Mouse (Mus musculus): ENCODE data around the gene Bcl7c. TPM values are rescaled to one million over a fixed set of nuclear protein-coding genes. Genes with fewer than 3 reads are reported as not detected.
"Not testable (repeated sequence)": the region's sequence is repeated elsewhere in the genome, so short reads cannot be mapped to it uniquely, and the experiment has no call there.

Gene Bcl7c
- polyA plus RNA-seq, 1 experiment from 2014 or later: 41.7 TPM

DNA sequence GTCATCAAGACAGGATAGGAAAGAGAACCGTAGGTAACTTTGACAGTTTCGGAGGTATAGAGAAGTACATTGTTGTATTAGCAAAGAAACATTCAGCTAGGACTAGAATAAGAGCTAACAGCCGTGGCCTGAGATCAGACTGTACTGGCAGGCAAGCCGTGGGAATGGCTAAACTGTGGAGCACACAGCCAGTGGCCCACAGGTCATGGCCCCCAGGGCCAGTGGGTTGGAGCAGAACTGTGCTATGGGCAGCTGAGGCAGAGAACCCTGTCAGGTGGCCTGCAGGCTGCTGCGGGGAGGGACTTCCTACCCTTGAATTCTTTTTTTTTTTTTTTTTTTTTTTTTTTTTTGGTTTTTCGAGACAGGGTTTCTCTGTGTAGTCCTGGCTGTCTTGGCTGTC, 59.5 kb downstream of the Bcl7c start:
- no peak overlapping the region for H3K4me2 ChIP-seq (ENCODE audit: low read length)
- no peaks in the 10 kb centered on the region for H3K27me3 ChIP-seq (ENCODE audit: control insufficient read depth, insufficient read depth, low read depth, low read length)
- WGBS: 89% methylated on average over 6 of the region's 6 CpGs
- H3K9ac ChIP-seq (ENCODE audit: low read depth, low read length): no peak overlapping the region
- H3K27ac ChIP-seq (ENCODE audit: low read length): no peak overlapping the region
- no peak for ATAC-seq
- H3K4me1 ChIP-seq (ENCODE audit: control insufficient read depth, insufficient read depth, low read length): peaks cover 2% of the 10 kb centered on the region; the same call in 1 of the 2 replicates
- H3K4me3 ChIP-seq (ENCODE audit: low read depth, low read length): no peak overlapping the region
- no peaks in the 10 kb centered on the region for H3K36me3 ChIP-seq (ENCODE audit: control insufficient read depth, insufficient read depth, low read length)
- no peaks in the 10 kb centered on the region for H3K9me3 ChIP-seq (replicated peaks; ENCODE audit: control insufficient read depth, low read length, poor library complexity, severe bottlenecking)

GRCm38 (mm10) chr7:127648516-127649201, 60.1 kb downstream of the Bcl7c start:
- Histone ChIP-seq H3K9ac (ENCODE audit: low read depth, low read length) (no peak overlapping the region), H3K36me3 (ENCODE audit: control insufficient read depth, insufficient read depth, low read length) (no peaks in the 10 kb centered on the region), H3K4me3 (ENCODE audit: low read depth, low read length) (no peak overlapping the region), H3K27ac (ENCODE audit: low read length) (no peak overlapping the region), H3K4me1 (ENCODE audit: control insufficient read depth, insufficient read depth, low read length) (peaks cover 2% of the 10 kb centered on the region; the same call in 1 of the 2 replicates), H3K27me3 (ENCODE audit: control insufficient read depth, insufficient read depth, low read depth, low read length) (no peaks in the 10 kb centered on the region), H3K4me2 (ENCODE audit: low read length) (no peak overlapping the region), H3K9me3 (replicated peaks; ENCODE audit: control insufficient read depth, low read length, poor library complexity, severe bottlenecking) (no peaks in the 10 kb centered on the region)
- no peak for ATAC-seq
- WGBS: 82% methylated on average over 4 of the region's 4 CpGs

DNA sequence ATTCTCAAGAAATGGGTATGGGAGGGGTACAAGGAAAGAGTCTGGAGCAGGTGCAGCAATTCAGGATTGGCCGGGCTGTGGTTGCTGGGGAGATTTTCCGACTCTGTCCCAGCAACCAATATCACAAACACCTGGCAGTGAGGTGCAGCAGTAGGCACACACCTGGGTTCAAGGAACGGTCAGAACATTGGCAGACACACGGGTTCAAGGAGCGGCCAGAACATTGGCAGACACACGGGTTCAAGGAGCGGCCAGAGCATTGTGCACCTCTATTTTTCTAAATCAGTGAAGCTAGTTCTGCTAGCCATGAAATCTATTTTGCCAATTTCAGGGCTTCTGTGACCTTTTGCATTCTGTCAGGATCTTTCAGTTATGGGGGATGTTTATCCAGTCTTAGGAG, 61.2 kb downstream of the Bcl7c start:
- not testable (repeated sequence) for H3K4me1 ChIP-seq (ENCODE audit: control insufficient read depth, insufficient read depth, low read length); H3K27me3 ChIP-seq (ENCODE audit: control insufficient read depth, insufficient read depth, low read depth, low read length); H3K27ac ChIP-seq (ENCODE audit: low read length); ATAC-seq; H3K4me2 ChIP-seq (ENCODE audit: low read length); H3K4me3 ChIP-seq (ENCODE audit: low read depth, low read length); H3K36me3 ChIP-seq (ENCODE audit: control insufficient read depth, insufficient read depth, low read length); H3K9ac ChIP-seq (ENCODE audit: low read depth, low read length); H3K9me3 ChIP-seq (replicated peaks; ENCODE audit: control insufficient read depth, low read length, poor library complexity, severe bottlenecking)
- 90% methylated on average over 7 of the region's 7 CpGs for WGBS

DNA sequence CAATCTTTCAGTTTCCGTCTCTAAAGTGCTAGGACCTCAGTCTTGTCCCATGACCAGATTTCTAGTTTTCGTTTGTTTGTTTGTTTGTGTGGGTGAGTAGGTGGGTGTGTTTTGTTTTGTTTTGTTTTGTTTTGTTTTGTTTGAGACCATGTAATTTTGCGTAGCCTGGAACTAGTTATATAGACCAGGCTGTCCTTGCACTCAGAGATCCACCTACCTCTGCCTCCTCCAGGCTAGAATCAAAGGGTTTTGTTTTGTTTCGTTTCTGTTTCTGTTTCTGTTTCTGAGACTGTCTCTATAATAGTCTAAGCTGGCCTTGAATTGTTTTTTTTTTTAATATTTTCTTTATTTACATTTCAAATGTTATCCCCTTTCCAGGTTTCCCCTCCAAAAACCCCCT, 62.4 kb downstream of the Bcl7c start:
- WGBS: 94% methylated on average over 4 of the region's 4 CpGs
- Histone ChIP-seq H3K4me2 (ENCODE audit: low read length) (no peak overlapping the region), H3K27me3 (ENCODE audit: control insufficient read depth, insufficient read depth, low read depth, low read length) (no peaks in the 10 kb centered on the region), H3K4me1 (ENCODE audit: control insufficient read depth, insufficient read depth, low read length) (no peaks in the 10 kb centered on the region), H3K9me3 (replicated peaks; ENCODE audit: control insufficient read depth, low read length, poor library complexity, severe bottlenecking) (no peaks in the 10 kb centered on the region), H3K4me3 (ENCODE audit: low read depth, low read length) (no peak overlapping the region), H3K9ac (ENCODE audit: low read depth, low read length) (no peak overlapping the region), H3K27ac (ENCODE audit: low read length) (no peak overlapping the region), H3K36me3 (ENCODE audit: control insufficient read depth, insufficient read depth, low read length) (no peaks in the 10 kb centered on the region)
- ATAC-seq: no peak

- Histone ChIP-seq H3K27ac (ENCODE audit: low read length) (no peak overlapping the region), H3K9me3 (replicated peaks; ENCODE audit: control insufficient read depth, low read length, poor library complexity, severe bottlenecking) (no peaks in the 10 kb centered on the region), H3K9ac (ENCODE audit: low read depth, low read length) (no peak overlapping the region), H3K4me1 (ENCODE audit: control insufficient read depth, insufficient read depth, low read length) (peaks cover 4% of the 10 kb centered on the region; the same call in 1 of the 2 replicates), H3K36me3 (ENCODE audit: control insufficient read depth, insufficient read depth, low read length) (no peaks in the 10 kb centered on the region), H3K4me2 (ENCODE audit: low read length) (no peak overlapping the region), H3K27me3 (ENCODE audit: control insufficient read depth, insufficient read depth, low read depth, low read length) (no peaks in the 10 kb centered on the region), H3K4me3 (ENCODE audit: low read depth, low read length) (no peak overlapping the region)
- ATAC-seq: no peak
- WGBS: 66% methylated on average over 4 of the region's 4 CpGs
Observed at GRCm38 (mm10) chr7:127642254-127642653, 66.5 kb downstream of the Bcl7c start.

- WGBS: 58% methylated on average over 4 of the region's 4 CpGs
- H3K9me3 ChIP-seq (replicated peaks; ENCODE audit: control insufficient read depth, low read length, poor library complexity, severe bottlenecking): no peaks in the 10 kb centered on the region
Observed at GRCm38 (mm10) chr7:127641260-127641659, 67.5 kb downstream of the Bcl7c start.

DNA sequence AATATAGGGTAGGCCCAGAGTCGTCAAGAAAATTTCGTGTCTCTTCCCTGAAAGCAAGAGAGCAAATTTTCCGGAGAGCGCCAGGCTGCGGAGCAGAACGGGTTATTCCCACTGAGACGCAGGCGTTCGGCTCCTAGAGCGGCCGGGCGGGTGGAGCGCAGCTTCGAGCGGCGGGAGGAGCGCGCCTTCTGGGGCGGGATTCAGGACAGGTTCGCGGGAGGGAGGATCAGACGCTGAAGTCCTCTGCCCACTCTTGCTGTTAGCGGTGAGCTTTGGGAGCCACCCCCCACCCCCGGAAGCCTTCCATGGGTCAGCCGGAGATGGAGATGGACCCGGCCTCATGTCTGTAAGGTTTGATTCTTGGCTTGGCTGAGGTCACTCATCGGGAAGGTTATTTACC, 71.8 kb downstream of the Bcl7c start:
- ATAC-seq: peak; percentile 78; the same call in 1 of the 2 replicates
- 0% methylated on average over 27 of the region's 27 CpGs for WGBS
- H3K4me3 ChIP-seq (ENCODE audit: low read depth, low read length): peak overlapping the region; percentile 64
- H3K4me2 ChIP-seq (ENCODE audit: low read length): peak overlapping the region; percentile 79
- peak overlapping the region; percentile 47 for H3K27ac ChIP-seq (ENCODE audit: low read length)
- no peaks in the 10 kb centered on the region for H3K9me3 ChIP-seq (replicated peaks; ENCODE audit: control insufficient read depth, low read length, poor library complexity, severe bottlenecking)
- H3K36me3 ChIP-seq (ENCODE audit: control insufficient read depth, insufficient read depth, low read length): no peaks in the 10 kb centered on the region
- H3K9ac ChIP-seq (ENCODE audit: low read depth, low read length): peak overlapping the region; percentile 82
- no peaks in the 10 kb centered on the region for H3K27me3 ChIP-seq (ENCODE audit: control insufficient read depth, insufficient read depth, low read depth, low read length)
- peaks cover 6% of the 10 kb centered on the region for H3K4me1 ChIP-seq (ENCODE audit: control insufficient read depth, insufficient read depth, low read length)

More at GRCm38 (mm10) chr7:127641260-127641659, 67.5 kb downstream of the Bcl7c start:
- Histone ChIP-seq H3K27ac (ENCODE audit: low read length) (no peak overlapping the region), H3K27me3 (ENCODE audit: control insufficient read depth, insufficient read depth, low read depth, low read length) (no peaks in the 10 kb centered on the region), H3K4me3 (ENCODE audit: low read depth, low read length) (no peak overlapping the region), H3K9ac (ENCODE audit: low read depth, low read length) (no peak overlapping the region), H3K36me3 (ENCODE audit: control insufficient read depth, insufficient read depth, low read length) (no peaks in the 10 kb centered on the region), H3K4me2 (ENCODE audit: low read length) (no peak overlapping the region), H3K4me1 (ENCODE audit: control insufficient read depth, insufficient read depth, low read length) (peaks cover 6% of the 10 kb centered on the region)
- ATAC-seq: no peak

- no peaks in the 10 kb centered on the region for H3K4me1 ChIP-seq (ENCODE audit: control insufficient read depth, insufficient read depth, low read length)
- no peaks in the 10 kb centered on the region for H3K9me3 ChIP-seq (replicated peaks; ENCODE audit: control insufficient read depth, low read length, poor library complexity, severe bottlenecking)
- no peak overlapping the region for H3K4me2 ChIP-seq (ENCODE audit: low read length)
- no peaks in the 10 kb centered on the region for H3K27me3 ChIP-seq (ENCODE audit: control insufficient read depth, insufficient read depth, low read depth, low read length)
- H3K4me3 ChIP-seq (ENCODE audit: low read depth, low read length): no peak overlapping the region
- no peak overlapping the region for H3K9ac ChIP-seq (ENCODE audit: low read depth, low read length)
- WGBS: 58% methylated on average over 4 of the region's 4 CpGs
- H3K27ac ChIP-seq (ENCODE audit: low read length): no peak overlapping the region
- ATAC-seq: no peak
- no peaks in the 10 kb centered on the region for H3K36me3 ChIP-seq (ENCODE audit: control insufficient read depth, insufficient read depth, low read length)
Observed at GRCm38 (mm10) chr7:127631416-127631815, 77.3 kb downstream of the Bcl7c start.

GRCm38 (mm10) chr7:127628646-127629045, 80.1 kb downstream of the Bcl7c start:
- Histone ChIP-seq H3K4me1 (ENCODE audit: control insufficient read depth, insufficient read depth, low read length) (no peaks in the 10 kb centered on the region), H3K4me2 (ENCODE audit: low read length) (no peak overlapping the region), H3K9me3 (replicated peaks; ENCODE audit: control insufficient read depth, low read length, poor library complexity, severe bottlenecking) (no peaks in the 10 kb centered on the region), H3K36me3 (ENCODE audit: control insufficient read depth, insufficient read depth, low read length) (no peaks in the 10 kb centered on the region), H3K27ac (ENCODE audit: low read length) (no peak overlapping the region), H3K4me3 (ENCODE audit: low read depth, low read length) (no peak overlapping the region), H3K9ac (ENCODE audit: low read depth, low read length) (no peak overlapping the region), H3K27me3 (ENCODE audit: control insufficient read depth, insufficient read depth, low read depth, low read length) (no peaks in the 10 kb centered on the region)
- no peak for ATAC-seq
- WGBS: 85% methylated on average over 5 of the region's 5 CpGs

Measured in midbrain, embryonic 16.5 days (tissue).